Mouse (Mus musculus) stomach, postnatal 0 days (tissue): Measurements from ENCODE around the gene BC017158.

Source experiments
- CTCF ChIP-seq: IDR thresholded peaks from 2 replicates; pipeline ENCODE4 v1.5.1; 2016; ENCODE audit warnings: antibody characterized with exemption, low read depth, mild to moderate bottlenecking, moderate library complexity
- EP300 ChIP-seq: optimal IDR thresholded peaks from 2 replicates; pipeline ENCODE3; 2016; ENCODE audit warnings: antibody characterized with exemption

- TF ChIP-seq CTCF (no peak), EP300 (no peak)
Measured at GRCm38 (mm10) chr7:128266056-128266455, 31.9 kb downstream of the BC017158 start.
